Mouse (Mus musculus): ENCODE results near the gene 2810021J22Rik.
"Not testable (repeated sequence)": the region's sequence is repeated elsewhere in the genome, so short reads cannot be mapped to it uniquely, and the experiment has no call there.

The 2810021J22Rik gene

GRCm38 (mm10) chr11:58867039-58867953 lies at the start of gene 2810021J22Rik:
Gene 2810021J22Rik, plus strand, starts transcription at chr11:58867216.
- DNase-seq (ENCODE audit: low read depth, low spot score): peak; percentile 89

- not testable (repeated sequence) for DNase-seq (ENCODE audit: low read depth, low spot score)
These were observed 38.1 kb upstream of the 2810021J22Rik start, which contains the start of gene Olfr312 for GRCm38 (mm10) chr11:58828937-58829336. Gene Olfr312, plus strand, starts transcription at chr11:58829237.

- DNase-seq (ENCODE audit: low read depth, low spot score): no peak
These were observed 37.3 kb upstream of the 2810021J22Rik start for GRCm38 (mm10) chr11:58829764-58830163.

- DNase-seq (ENCODE audit: low read depth, low spot score): not testable (repeated sequence)
These were observed 34.5 kb upstream of the 2810021J22Rik start for GRCm38 (mm10) chr11:58832541-58832940.

- not testable (repeated sequence) for DNase-seq (ENCODE audit: low read depth, low spot score)
These were observed 28.1 kb upstream of the 2810021J22Rik start, which contains the start of gene Olfr311 for GRCm38 (mm10) chr11:58838951-58839350. Gene Olfr311, plus strand, starts transcription at chr11:58839251.

- peak; percentile 96 for DNase-seq (ENCODE audit: low read depth, low spot score)
These were observed 20.0 kb upstream of the 2810021J22Rik start, which contains the start of gene Gm12258 for GRCm38 (mm10) chr11:58846919-58847461. Gene Gm12258, plus strand, starts transcription at chr11:58847158.

- DNase-seq (ENCODE audit: low read depth, low spot score): no peak
These were observed 19.4 kb upstream of the 2810021J22Rik start for GRCm38 (mm10) chr11:58847636-58848035.

- no peak for DNase-seq (ENCODE audit: low read depth, low spot score)
These were observed 17.3 kb upstream of the 2810021J22Rik start for GRCm38 (mm10) chr11:58849731-58850130.

GRCm38 (mm10) chr11:58860744-58861143 lies 6.3 kb upstream of the 2810021J22Rik start:
- no peak for DNase-seq (ENCODE audit: low read depth, low spot score)

GRCm38 (mm10) chr11:58867954-58868330 lies 926 bp downstream of the 2810021J22Rik start:
- no peak for DNase-seq (ENCODE audit: low read depth, low spot score)

GRCm38 (mm10) chr11:58870961-58871360 lies 3.9 kb downstream of the 2810021J22Rik start:
- DNase-seq (ENCODE audit: low read depth, low spot score): no peak

GRCm38 (mm10) chr11:58883756-58884155 lies 16.7 kb downstream of the 2810021J22Rik start:
- DNase-seq (ENCODE audit: low read depth, low spot score): no peak

- no peak for DNase-seq (ENCODE audit: low read depth, low spot score)
These were observed 23.5 kb downstream of the 2810021J22Rik start for GRCm38 (mm10) chr11:58890511-58890910.

GRCm38 (mm10) chr11:58894456-58894855 lies 27.4 kb downstream of the 2810021J22Rik start:
- DNase-seq (ENCODE audit: low read depth, low spot score): no peak

- no peak for DNase-seq (ENCODE audit: low read depth, low spot score)
These were observed 30.5 kb downstream of the 2810021J22Rik start for GRCm38 (mm10) chr11:58897485-58897884.

GRCm38 (mm10) chr11:58901080-58901479 lies 34.1 kb downstream of the 2810021J22Rik start:
- no peak for DNase-seq (ENCODE audit: low read depth, low spot score)

GRCm38 (mm10) chr11:58903511-58904409 lies 36.7 kb downstream of the 2810021J22Rik start, which contains the start of gene Zfp39:
Gene Zfp39, minus strand, starts transcription at chr11:58904225.
- DNase-seq (ENCODE audit: low read depth, low spot score): peak; percentile 95

- no peak for DNase-seq (ENCODE audit: low read depth, low spot score)
These were observed 37.3 kb downstream of the 2810021J22Rik start for GRCm38 (mm10) chr11:58904410-58904718.

- peak; percentile 56 for DNase-seq (ENCODE audit: low read depth, low spot score)
These were observed 37.8 kb downstream of the 2810021J22Rik start for GRCm38 (mm10) chr11:58904838-58905237.

GRCm38 (mm10) chr11:58913776-58914175 lies 46.8 kb downstream of the 2810021J22Rik start:
- no peak for DNase-seq (ENCODE audit: low read depth, low spot score)

- DNase-seq (ENCODE audit: low read depth, low spot score): peak; percentile 75
These were observed 47.5 kb downstream of the 2810021J22Rik start for GRCm38 (mm10) chr11:58914461-58915028.
